Mouse (Mus musculus): ENCODE data around the gene Gm6358. TPM values are rescaled to one million over a fixed set of nuclear protein-coding genes. Genes with fewer than 3 reads are reported as not detected.
"Not testable (repeated sequence)": the region's sequence is repeated elsewhere in the genome, so short reads cannot be mapped to it uniquely, and the experiment has no call there.

Gene Gm6358
- not detected in 2 replicates for polyA plus RNA-seq (2012; rRNA removed)

DNA sequence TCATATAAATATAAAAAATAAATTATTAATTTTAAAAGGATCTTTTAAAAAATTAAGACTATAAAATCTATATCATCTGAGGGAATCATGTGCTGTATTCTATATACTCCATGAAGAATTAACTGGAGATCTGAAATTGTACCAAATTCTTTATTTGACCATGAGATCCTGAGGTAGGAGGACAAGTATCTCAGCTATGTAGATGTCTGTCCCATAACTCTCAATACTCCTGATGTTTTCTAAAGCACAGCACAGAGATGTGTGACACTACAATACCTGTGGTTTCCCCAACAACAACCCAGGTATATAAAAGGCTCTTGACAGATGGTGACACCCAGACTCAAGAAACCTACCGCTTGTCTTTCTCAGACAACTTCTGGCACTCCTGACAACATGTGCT lies at the start of gene Gm6358:
TSS of gene Gm6358 (plus strand) at position 301 of the 400 bp plus-strand sequence.
- no peaks in the 10 kb centered on the region for H3K4me1 ChIP-seq (ENCODE audit: control insufficient read depth, insufficient read depth, insufficient read length)
- H3K27ac ChIP-seq (ENCODE audit: insufficient read depth, low read length): no peak within 1 kb of the TSS
- no peaks in the 10 kb centered on the region for H3K27me3 ChIP-seq (ENCODE audit: control insufficient read depth, insufficient read depth, low read length)
- no peak within 1 kb of the TSS for H3K4me3 ChIP-seq (ENCODE audit: extremely low read depth, insufficient read depth, insufficient read length)
- no peaks in the 10 kb centered on the region for H3K36me3 ChIP-seq (ENCODE audit: control insufficient read depth, insufficient read depth, low read length)
- no peak for TF ChIP-seq POLR2A (IDR thresholded peaks at IDR 0.05; ENCODE audit: low read depth, low read length)
- no peak for TF ChIP-seq CTCF (IDR thresholded peaks at IDR 0.05; ENCODE audit: extremely low read depth, insufficient read depth, insufficient read length, insufficient replicate concordance)
- no peak for DNase-seq (ENCODE audit: low read depth in 1 of 2, low spot score in 2 of 2)
- WGBS: 89% methylated on average over 1 of the region's 1 CpGs

DNA sequence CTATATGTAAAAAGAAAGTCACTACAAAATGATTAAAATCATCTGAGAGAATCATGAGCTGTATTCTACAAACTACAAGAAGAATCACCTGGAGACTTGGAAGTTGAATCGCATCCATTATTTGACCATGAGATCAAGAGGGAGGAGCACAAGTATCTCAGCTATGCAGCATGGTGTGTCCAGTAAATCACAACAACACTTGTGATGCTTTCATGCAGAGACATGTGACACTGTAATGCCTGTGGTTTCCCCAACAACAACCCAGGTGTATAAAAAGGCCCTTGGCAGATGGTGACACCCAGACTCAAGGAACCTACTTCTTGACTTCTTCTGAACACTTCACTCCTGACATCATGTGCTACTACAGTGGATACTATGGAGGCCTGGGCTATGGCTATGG lies 10.1 kb downstream of the Gm6358 start, which contains the start of gene Gm10061:
TSS of gene Gm10061 (plus strand) at position 301 of the 400 bp plus-strand sequence.
- 88% methylated on average over 1 of the region's 1 CpGs for WGBS
- TF ChIP-seq POLR2A (IDR thresholded peaks at IDR 0.05; ENCODE audit: low read depth, low read length) (no peak), CTCF (IDR thresholded peaks at IDR 0.05; ENCODE audit: extremely low read depth, insufficient read depth, insufficient read length, insufficient replicate concordance) (no peak)

DNA sequence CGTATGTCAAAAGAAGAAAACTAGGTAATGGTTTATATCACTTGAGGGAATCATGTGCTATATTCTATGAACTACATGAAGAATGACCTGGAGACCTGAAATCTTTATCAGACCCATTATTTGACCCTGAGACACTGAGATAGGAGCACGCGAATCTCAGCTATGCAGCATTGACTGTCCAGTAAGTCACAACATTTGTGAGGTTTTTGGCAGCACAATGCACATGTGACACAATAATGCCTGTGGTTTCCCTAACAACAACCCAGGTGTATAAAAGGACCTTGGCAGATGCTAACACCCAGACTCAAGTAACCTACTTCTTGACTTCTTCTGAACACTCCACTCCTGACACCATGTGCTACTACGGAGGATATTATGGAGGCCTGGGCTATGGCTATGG lies 17.0 kb downstream of the Gm6358 start, which contains the start of gene Gm9789:
TSS of gene Gm9789 (plus strand) at position 301 of the 400 bp plus-strand sequence.
- Histone ChIP-seq H3K4me1 (ENCODE audit: control insufficient read depth, insufficient read depth, insufficient read length) (no peaks in the 10 kb centered on the region), H3K27me3 (ENCODE audit: control insufficient read depth, insufficient read depth, low read length) (no peaks in the 10 kb centered on the region), H3K27ac (ENCODE audit: insufficient read depth, low read length) (no peak within 1 kb of the TSS), H3K4me3 (ENCODE audit: extremely low read depth, insufficient read depth, insufficient read length) (no peak within 1 kb of the TSS), H3K36me3 (ENCODE audit: control insufficient read depth, insufficient read depth, low read length) (no peaks in the 10 kb centered on the region)
- 84% methylated on average over 4 of the region's 4 CpGs for WGBS
- TF ChIP-seq POLR2A (IDR thresholded peaks at IDR 0.05; ENCODE audit: low read depth, low read length) (no peak), CTCF (IDR thresholded peaks at IDR 0.05; ENCODE audit: extremely low read depth, insufficient read depth, insufficient read length, insufficient replicate concordance) (no peak)
- no peak for DNase-seq (ENCODE audit: low read depth in 1 of 2, low spot score in 2 of 2)

More for the DNA sequence above, 10.1 kb downstream of the Gm6358 start, which contains the start of gene Gm10061:
- no peaks in the 10 kb centered on the region for H3K27me3 ChIP-seq (ENCODE audit: control insufficient read depth, insufficient read depth, low read length)
- no peak within 1 kb of the TSS for H3K4me3 ChIP-seq (ENCODE audit: extremely low read depth, insufficient read depth, insufficient read length)
- H3K27ac ChIP-seq (ENCODE audit: insufficient read depth, low read length): no peak within 1 kb of the TSS
- H3K4me1 ChIP-seq (ENCODE audit: control insufficient read depth, insufficient read depth, insufficient read length): no peaks in the 10 kb centered on the region
- no peak for DNase-seq (ENCODE audit: low read depth in 1 of 2, low spot score in 2 of 2)
- no peaks in the 10 kb centered on the region for H3K36me3 ChIP-seq (ENCODE audit: control insufficient read depth, insufficient read depth, low read length)

DNA sequence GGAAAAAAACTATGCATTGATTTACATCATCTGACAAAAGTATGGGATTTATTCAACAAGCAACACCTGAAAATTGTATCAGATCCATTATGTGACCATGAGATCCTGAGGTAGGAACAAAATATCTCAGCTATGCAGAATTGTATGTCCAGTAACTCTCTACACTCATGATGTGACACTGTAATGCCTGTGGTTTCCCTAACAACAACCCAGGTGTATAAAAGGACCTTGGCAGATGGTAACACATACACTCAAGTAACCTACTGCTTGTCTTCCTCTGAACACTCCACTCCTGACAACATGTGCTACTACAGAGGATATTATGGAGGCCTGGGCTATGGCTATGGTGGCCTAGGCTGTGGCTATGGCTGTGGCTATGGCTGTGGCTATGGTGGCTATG lies 28.5 kb downstream of the Gm6358 start, which contains the start of gene Gm7735:
TSS of gene Gm7735 (plus strand) at position 301 of the 400 bp plus-strand sequence.
- H3K4me3 ChIP-seq (ENCODE audit: extremely low read depth, insufficient read depth, insufficient read length); H3K27ac ChIP-seq (ENCODE audit: insufficient read depth, low read length); DNase-seq (ENCODE audit: low read depth in 1 of 2, low spot score in 2 of 2); H3K27me3 ChIP-seq (ENCODE audit: control insufficient read depth, insufficient read depth, low read length); H3K36me3 ChIP-seq (ENCODE audit: control insufficient read depth, insufficient read depth, low read length); H3K4me1 ChIP-seq (ENCODE audit: control insufficient read depth, insufficient read depth, insufficient read length): not testable (repeated sequence)

DNA sequence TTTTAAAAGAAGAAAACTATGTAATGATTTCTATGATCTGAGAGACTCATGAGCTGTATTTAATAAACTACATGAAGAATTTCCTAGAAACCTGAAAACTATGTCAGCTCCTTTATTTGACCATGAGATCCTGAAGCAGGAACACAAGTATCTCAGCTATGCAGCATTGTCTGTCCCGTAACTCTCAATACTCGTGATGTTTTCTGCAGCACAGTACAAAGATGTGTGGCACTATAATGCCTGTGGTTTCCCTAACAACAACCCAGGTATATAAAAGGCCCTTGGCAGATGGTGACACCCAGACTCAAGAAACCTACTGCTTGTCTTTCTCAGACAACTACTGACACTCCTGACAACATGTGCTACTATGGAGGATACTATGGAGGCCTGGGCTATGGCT lies 33.8 kb downstream of the Gm6358 start, which contains the start of gene 1110057P08Rik:
TSS of gene 1110057P08Rik (plus strand) at position 301 of the 400 bp plus-strand sequence.
- Histone ChIP-seq H3K27me3 (ENCODE audit: control insufficient read depth, insufficient read depth, low read length) (no peaks in the 10 kb centered on the region), H3K36me3 (ENCODE audit: control insufficient read depth, insufficient read depth, low read length) (no peaks in the 10 kb centered on the region), H3K4me1 (ENCODE audit: control insufficient read depth, insufficient read depth, insufficient read length) (no peaks in the 10 kb centered on the region), H3K27ac (ENCODE audit: insufficient read depth, low read length) (no peak within 1 kb of the TSS), H3K4me3 (ENCODE audit: extremely low read depth, insufficient read depth, insufficient read length) (no peak within 1 kb of the TSS)
- 78% methylated on average over 2 of the region's 2 CpGs for WGBS
- TF ChIP-seq CTCF (IDR thresholded peaks at IDR 0.05; ENCODE audit: extremely low read depth, insufficient read depth, insufficient read length, insufficient replicate concordance) (no peak), POLR2A (IDR thresholded peaks at IDR 0.05; ENCODE audit: low read depth, low read length) (no peak)
- no peak for DNase-seq (ENCODE audit: low read depth in 1 of 2, low spot score in 2 of 2)

DNA sequence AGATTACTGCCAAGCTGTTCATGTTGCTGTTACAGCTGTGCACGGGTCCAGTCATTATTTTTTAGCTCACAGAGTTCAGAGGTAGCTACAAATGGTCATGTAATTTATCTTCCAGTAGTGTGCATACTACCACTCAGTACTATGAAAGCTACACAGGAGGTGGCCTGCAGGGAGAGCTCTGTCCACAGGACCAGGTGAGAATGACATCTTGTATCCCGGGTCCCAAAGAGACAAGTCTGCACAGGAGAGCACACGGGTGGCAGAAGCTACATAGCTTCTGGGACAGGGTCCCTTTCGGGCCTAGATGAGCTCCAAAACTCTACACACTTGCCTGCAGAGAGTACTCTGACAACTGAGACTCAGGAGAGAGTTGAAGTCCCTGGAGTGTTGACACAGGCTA lies 48.0 kb downstream of the Gm6358 start:
- 81% methylated on average over 4 of the region's 4 CpGs for WGBS
- H3K4me1 ChIP-seq (ENCODE audit: control insufficient read depth, insufficient read depth, insufficient read length): no peaks in the 10 kb centered on the region
- no peak overlapping the region for H3K4me3 ChIP-seq (ENCODE audit: extremely low read depth, insufficient read depth, insufficient read length)

More for the DNA sequence above, 48.0 kb downstream of the Gm6358 start:
- Histone ChIP-seq H3K36me3 (ENCODE audit: control insufficient read depth, insufficient read depth, low read length) (no peaks in the 10 kb centered on the region), H3K27me3 (ENCODE audit: control insufficient read depth, insufficient read depth, low read length) (no peaks in the 10 kb centered on the region), H3K27ac (ENCODE audit: insufficient read depth, low read length) (no peak overlapping the region)
- TF ChIP-seq POLR2A (IDR thresholded peaks at IDR 0.05; ENCODE audit: low read depth, low read length) (no peak), CTCF (IDR thresholded peaks at IDR 0.05; ENCODE audit: extremely low read depth, insufficient read depth, insufficient read length, insufficient replicate concordance) (no peak)
- no peak for DNase-seq (ENCODE audit: low read depth in 1 of 2, low spot score in 2 of 2)

Other genes with a start within 250 kb of the Gm6358 start
- not detected in 2 replicates for gene Krtap19-5, start 244.4 kb upstream of the Gm6358 start, polyA plus RNA-seq (2012; rRNA removed)
- gene Krtap19-9b, start 208.6 kb upstream of the Gm6358 start, polyA plus RNA-seq (2012; rRNA removed): not detected in 2 replicates
- not detected in 2 replicates for gene Krtap16-3, start 178.0 kb upstream of the Gm6358 start, polyA plus RNA-seq (2012; rRNA removed)
- gene Krtap22-2, start 130.1 kb upstream of the Gm6358 start, polyA plus RNA-seq (2012; rRNA removed): not detected in 2 replicates
- not detected in 2 replicates for gene Gm10229, start 125.6 kb upstream of the Gm6358 start, polyA plus RNA-seq (2012; rRNA removed)
- not detected in 2 replicates for gene Krtap6-1, start 109.2 kb upstream of the Gm6358 start, polyA plus RNA-seq (2012; rRNA removed)
- gene Gm10228, start 99.4 kb upstream of the Gm6358 start, polyA plus RNA-seq (2012; rRNA removed): not detected in 2 replicates
- not detected in 2 replicates for gene Krtap6-5, start 93.0 kb upstream of the Gm6358 start, polyA plus RNA-seq (2012; rRNA removed)
- gene 1110025L11Rik, start 76.8 kb upstream of the Gm6358 start, polyA plus RNA-seq (2012; rRNA removed): not detected in 2 replicates
- gene Krtap6-3, start 56.8 kb upstream of the Gm6358 start, polyA plus RNA-seq (2012; rRNA removed): not detected in 2 replicates
- not detected in 2 replicates for gene Gm10061, start 10.2 kb downstream of the Gm6358 start, polyA plus RNA-seq (2012; rRNA removed)
- not detected in 2 replicates for gene Gm9789, start 17.1 kb downstream of the Gm6358 start, polyA plus RNA-seq (2012; rRNA removed)
- not detected in 2 replicates for gene Gm7735, start 28.6 kb downstream of the Gm6358 start, polyA plus RNA-seq (2012; rRNA removed)
- gene 1110057P08Rik, start 33.9 kb downstream of the Gm6358 start, polyA plus RNA-seq (2012; rRNA removed): not detected in 2 replicates
- gene Krtap20-2, start 65.0 kb downstream of the Gm6358 start, polyA plus RNA-seq (2012; rRNA removed): not detected in 2 replicates